Mouse (Mus musculus): ENCODE data around the gene Cep44.

Gene Cep44

DNA sequence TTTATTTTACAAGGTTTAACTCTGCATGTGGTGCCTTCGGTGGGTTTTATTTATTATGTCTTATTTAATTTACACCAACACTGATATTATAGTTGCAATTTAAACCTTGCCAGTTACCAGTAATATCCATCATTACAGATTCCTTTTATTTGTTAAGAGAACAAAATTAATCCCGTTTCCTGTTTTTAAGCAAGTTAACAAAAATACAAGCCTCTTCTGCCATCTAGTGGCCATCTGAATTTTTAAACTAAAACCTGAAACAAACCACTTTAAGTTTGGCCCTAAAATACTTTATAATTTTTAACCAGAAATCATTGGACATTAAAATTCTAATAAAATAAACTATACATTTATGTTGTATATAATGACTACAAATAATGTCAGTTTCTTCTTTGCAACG, 64.8 kb downstream of the Cep44 start:
- no peak for DNase-seq (ENCODE audit: low spot score in 2 of 2)

Measured in urinary bladder, postnatal 4 days (tissue).